Mouse (Mus musculus) hindbrain, embryonic 16.5 days (tissue): ENCODE data around the gene Olfr995. TPM values are rescaled to one million over a fixed set of nuclear protein-coding genes. Genes with fewer than 3 reads are reported as not detected.

Experiments
- polyA plus RNA-seq: library from polyadenylated mRNA; unstranded; fragments of >200 nt; fragmentation: Nextera tagmentation; extraction: Ambion mirVana; gene quantifications from 2 replicates; pipeline ENCODE4 v1.2.1, GENCODE M21; 2015

Olfr995 gene
- polyA plus RNA-seq, 1 experiment from 2014 or later: not detected

Other genes with a start within 250 kb of the Olfr995 start
- gene Lrrc55, start 246.4 kb downstream of the Olfr995 start, polyA plus RNA-seq: 12.7 and 13.2 TPM in 2 replicates
- gene Olfr987, start 104.3 kb downstream of the Olfr995 start, polyA plus RNA-seq: not detected in 2 replicates
- gene Olfr988, start 80.4 kb downstream of the Olfr995 start, polyA plus RNA-seq: not detected in 2 replicates
- gene Olfr992, start 34.2 kb downstream of the Olfr995 start, polyA plus RNA-seq: not detected in 2 replicates
- gene Olfr993, start 28.8 kb downstream of the Olfr995 start, polyA plus RNA-seq: not detected in 2 replicates
- gene Olfr994, start 7.2 kb downstream of the Olfr995 start, polyA plus RNA-seq: not detected in 2 replicates
- 0.09 and 0.28 TPM in 2 replicates for gene 4833423E24Rik, start 75.4 kb upstream of the Olfr995 start, polyA plus RNA-seq
- gene Olfr996, start 135.6 kb upstream of the Olfr995 start, polyA plus RNA-seq: not detected in 2 replicates
- not detected in 2 replicates for gene Olfr998, start 145.3 kb upstream of the Olfr995 start, polyA plus RNA-seq
- gene Olfr1000, start 168.3 kb upstream of the Olfr995 start, polyA plus RNA-seq: not detected in 2 replicates
- not detected in 2 replicates for gene Olfr1002, start 207.1 kb upstream of the Olfr995 start, polyA plus RNA-seq
- gene Olfr154, start 220.8 kb upstream of the Olfr995 start, polyA plus RNA-seq: not detected in 2 replicates
- not detected in 2 replicates for gene Olfr1006, start 235.1 kb upstream of the Olfr995 start, polyA plus RNA-seq
- not detected in 2 replicates for gene Olfr1008, start 245.8 kb upstream of the Olfr995 start, polyA plus RNA-seq